Mouse (Mus musculus) thymus, postnatal 14 days (tissue): ENCODE measurements around the gene Fars2.

ENCODE experiments used
- DNase-seq: peaks from one replicate; pipeline ENCODE4 v3.0.0; 2021

The Fars2 gene

DNA sequence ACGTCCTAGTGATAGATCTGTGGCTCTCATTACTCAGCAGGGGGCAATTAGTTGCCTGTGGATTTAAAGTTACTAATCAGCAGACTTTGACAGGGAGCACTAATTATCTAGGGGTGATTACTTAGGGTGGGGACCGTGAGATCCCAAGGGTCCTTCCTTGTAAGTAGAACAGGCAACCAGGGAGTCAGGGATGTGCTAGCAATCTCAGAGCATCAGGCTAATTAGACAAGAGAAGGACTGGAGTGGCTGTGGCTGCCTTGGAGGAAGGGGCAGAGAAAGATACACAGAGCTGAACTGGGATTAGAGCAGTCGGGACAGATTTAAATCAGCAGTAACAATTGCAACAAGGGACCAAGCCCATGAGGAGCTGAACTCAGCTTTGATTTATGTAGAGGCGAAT is 471.9 kb downstream of the Fars2 start:
- DNase-seq, result no peak

GRCm38 (mm10) chr13:36592291-36592690 is 475.1 kb downstream of the Fars2 start:
- DNase-seq, result no peak

DNA sequence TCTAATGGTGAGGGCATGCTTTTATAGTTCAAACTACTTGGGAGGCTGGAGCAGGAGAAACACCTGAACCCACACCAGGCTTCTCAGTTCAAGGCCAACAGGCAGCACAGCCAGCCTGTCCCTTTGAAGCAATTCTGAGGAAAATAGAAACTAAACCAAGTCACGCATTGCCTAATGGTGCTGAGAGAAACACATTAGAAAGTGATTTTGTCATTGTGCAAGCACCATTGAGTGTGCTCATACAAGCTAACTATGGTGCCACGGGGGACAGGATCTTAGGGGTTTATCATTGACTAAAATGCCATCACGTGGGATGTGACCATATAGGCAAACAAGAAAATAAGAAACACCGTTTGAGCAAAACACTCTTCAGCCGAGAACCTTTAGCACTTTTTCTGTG is 489.5 kb downstream of the Fars2 start:
- DNase-seq, result no peak

GRCm38 (mm10) chr13:36607871-36608270 is 490.7 kb downstream of the Fars2 start:
- DNase-seq, result no peak

DNA sequence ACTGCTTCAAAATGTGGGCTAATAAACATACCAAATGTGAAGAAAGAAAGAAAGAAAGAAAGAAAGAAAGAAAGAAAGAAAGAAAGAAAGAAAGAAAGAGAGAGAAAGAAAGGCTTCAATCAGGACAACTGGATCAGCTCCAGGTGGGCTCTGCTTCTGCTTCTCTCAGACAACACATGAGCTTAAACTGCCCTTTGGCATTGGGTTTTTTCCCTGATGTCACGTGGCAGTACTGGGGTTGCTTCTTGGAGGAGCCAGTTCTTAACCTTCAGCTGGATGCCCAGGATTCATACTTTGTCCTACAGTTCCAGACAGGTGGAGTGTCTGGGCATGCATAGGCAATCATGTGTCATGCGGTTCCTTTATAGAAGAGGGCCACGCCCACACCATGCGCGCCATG is 493.2 kb downstream of the Fars2 start:
- no peak for DNase-seq

GRCm38 (mm10) chr13:36612785-36613750 is 495.9 kb downstream of the Fars2 start:
- DNase-seq, result no peak

DNA sequence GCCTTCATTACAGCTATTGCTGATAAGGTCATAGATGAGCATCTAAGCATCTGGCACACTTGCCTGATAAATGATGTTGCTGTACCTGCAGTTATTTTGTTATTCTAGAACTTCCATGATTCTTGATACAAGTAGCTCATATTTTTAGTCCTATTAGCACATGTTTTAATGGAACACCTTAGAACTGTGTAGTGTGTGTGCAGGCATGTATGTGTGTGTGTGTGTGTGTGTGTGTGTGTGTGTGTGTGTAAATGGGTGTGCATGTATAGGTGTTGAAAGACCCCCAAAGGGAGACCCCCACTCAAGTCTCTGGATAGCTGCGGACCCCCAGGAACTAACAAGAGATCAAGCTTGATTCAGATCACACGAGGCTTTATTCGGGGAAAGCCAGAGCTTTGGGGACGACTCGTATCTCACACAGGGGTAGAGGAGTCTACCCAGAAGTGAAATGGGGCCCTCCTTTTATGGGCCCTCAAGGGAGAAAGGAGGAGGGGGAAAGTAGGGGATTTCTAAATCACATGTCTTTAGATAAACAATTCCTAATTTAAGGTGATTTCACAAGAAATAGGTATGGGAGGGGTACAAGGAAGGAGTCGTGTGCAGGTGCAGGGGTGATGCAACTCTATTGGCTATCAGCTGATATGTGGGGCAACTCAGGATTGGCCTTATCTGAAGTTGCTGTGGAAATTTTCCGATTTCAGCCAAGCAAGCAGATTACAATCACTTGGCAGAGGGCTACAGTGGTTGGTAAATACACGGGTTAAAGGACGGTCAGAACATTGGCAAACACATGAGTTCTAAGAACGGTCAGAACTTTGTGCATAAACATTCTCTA is 503.5 kb downstream of the Fars2 start:
- no peak for DNase-seq

- no peak for DNase-seq
Measured at GRCm38 (mm10) chr13:36621333-36621659, 504.1 kb downstream of the Fars2 start.

DNA sequence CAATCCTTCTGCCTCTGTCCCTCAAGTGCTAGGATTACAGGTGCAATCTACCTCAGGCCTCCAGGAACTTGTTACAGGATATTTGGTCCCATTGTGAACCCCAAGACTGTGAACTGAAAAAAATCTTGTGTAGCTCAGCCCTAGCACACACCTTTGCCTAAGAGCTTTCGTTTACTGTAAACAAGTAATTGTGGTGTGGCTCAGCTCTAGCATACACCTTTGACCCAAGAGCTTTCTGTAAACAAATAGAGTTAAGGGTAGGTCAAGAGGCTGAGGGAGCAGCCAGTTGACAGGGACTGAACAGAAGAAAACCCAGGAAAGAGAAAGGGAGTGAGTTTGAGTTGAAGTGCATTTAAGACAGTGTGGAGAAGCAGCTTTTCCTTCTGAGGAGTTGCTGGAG is 506.3 kb downstream of the Fars2 start:
- no peak for DNase-seq

GRCm38 (mm10) chr13:36629154-36629553 is 511.9 kb downstream of the Fars2 start:
- DNase-seq, result no peak

DNA sequence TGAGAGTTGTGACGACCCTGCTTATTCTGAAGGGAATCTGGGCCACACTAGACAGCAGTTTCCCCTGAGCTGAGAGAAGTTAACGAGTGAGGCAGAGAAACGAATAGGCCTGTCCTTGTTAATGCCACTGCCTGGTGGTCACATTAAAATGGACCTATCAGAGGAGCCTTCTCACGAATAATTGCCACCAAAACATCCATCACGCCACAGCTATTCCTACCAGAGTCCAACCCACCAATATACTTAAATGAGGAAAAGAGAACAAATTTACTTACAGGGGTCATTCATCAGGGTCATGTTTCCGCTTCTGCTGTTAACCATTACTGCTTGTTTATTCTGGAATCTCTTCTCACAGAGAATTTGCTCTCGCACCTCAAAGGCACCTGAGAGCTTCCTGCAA is 531.0 kb downstream of the Fars2 start:
- DNase-seq, result no peak

- DNase-seq, result peak; percentile 6
Measured at GRCm38 (mm10) chr13:36654251-36654650, 537.0 kb downstream of the Fars2 start.

DNA sequence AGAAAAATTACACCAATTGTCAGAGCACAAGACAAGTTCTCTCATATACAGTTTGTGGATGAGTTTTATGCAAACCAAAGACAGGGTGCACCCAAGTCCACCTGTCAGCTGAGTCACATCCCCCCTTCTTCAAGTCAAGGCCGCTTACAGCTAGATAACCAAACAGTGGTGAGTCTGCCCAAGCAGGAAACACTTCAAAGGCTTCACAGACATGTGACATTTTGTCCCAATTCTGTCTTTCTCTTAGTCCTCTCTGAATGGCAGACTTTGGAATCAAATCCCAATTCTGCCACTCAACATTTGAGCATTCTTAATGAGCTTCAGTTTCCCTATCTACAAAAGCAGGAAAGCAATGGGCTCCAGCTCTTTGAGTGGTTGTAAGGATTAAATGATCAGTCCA is 562.1 kb downstream of the Fars2 start:
- no peak for DNase-seq

GRCm38 (mm10) chr13:36680690-36681355 is 563.6 kb downstream of the Fars2 start:
- DNase-seq, result no peak

DNA sequence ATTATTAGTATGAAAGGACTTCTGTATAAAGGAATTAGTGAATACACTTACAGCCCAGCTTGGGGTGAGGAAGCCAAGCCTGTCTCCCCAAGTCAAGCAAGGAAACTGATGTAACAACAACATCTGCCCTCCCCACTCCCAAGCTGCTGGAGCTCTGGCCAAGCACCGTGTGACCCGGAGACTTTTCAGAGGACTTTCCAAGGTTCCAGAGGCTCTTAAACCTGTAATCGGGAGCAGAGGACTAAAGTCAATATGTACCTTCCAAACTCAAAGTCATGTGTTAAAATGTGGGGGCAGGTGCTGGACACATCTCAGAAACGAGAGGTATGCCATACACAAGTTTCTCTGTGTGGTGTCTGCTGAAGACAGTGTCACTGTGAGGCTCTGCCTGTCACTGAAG is 566.4 kb downstream of the Fars2 start:
- no peak for DNase-seq

- no peak for DNase-seq
Measured at GRCm38 (mm10) chr13:36695516-36696201, 578.4 kb downstream of the Fars2 start.

DNA sequence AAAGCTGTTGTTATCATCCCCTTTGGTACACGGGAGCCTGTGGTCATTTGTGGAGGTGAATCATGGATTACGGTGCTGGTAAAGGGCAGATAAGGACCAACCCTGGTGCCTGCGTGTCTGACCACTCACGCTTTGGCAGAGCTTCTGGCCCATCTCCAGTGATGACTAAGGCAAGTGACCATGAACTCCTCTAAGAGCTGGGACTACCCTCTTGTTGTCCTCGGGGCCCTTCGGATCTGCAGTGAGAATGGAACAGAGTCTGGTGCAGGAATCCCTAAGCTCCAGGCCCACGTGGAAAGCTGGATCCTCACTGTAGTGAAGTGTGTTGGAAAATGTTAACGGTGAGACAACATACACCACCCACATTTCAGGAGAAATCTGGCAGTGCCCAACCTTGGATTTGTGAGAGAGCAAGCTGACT is 579.1 kb downstream of the Fars2 start:
- DNase-seq, result no peak

DNA sequence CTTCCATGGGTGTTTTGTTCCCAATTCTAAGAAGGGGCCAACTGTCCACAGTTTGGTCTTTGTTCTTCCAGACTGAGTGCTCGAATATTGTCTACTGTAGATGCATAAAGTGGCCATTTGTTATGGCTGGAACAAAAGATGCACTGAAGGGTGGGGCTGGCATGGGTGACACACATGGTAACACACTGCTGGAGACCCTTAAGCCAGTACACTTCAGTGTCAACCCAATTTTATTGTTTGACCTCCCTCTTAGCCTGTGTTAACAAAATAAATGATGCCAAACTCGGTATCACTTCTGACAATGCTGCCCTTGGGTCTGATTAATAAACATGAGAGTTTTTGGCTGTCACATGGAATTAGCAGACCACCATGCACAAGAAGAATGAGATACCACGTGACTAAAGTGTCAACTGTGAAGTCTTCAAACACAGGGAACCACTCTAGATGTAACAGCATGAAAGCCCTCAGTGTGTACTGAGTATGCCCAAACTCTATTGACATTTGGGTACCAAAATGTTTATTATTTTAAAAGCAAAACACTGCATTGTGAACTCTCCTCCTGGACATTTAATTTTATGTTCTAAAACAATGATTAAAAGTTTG is 590.0 kb downstream of the Fars2 start:
- DNase-seq, result no peak

- DNase-seq, result no peak
Measured at GRCm38 (mm10) chr13:36714101-36714500, 596.9 kb downstream of the Fars2 start.

- no peak for DNase-seq
Measured at GRCm38 (mm10) chr13:36716708-36717107, 599.5 kb downstream of the Fars2 start.

DNA sequence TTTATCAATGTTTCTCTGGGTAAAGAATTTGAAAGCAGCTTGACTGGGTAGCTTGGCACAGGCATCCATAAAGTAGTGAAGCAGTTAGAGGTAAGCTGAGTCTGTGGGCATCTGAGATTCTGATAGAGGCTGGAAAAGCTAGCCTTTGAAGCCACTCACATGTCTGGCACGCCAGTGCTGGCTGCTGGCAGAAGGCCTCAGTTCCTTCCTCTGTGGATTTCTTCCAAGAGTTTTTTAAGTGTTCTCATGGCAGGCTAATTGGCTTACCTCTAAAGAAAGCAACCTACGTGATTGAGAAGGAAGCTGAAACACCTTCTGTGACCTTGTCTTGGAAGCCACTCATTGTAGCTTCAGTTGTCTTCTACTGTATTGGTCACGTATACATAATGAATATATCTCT is 600.2 kb downstream of the Fars2 start:
- no peak for DNase-seq

DNA sequence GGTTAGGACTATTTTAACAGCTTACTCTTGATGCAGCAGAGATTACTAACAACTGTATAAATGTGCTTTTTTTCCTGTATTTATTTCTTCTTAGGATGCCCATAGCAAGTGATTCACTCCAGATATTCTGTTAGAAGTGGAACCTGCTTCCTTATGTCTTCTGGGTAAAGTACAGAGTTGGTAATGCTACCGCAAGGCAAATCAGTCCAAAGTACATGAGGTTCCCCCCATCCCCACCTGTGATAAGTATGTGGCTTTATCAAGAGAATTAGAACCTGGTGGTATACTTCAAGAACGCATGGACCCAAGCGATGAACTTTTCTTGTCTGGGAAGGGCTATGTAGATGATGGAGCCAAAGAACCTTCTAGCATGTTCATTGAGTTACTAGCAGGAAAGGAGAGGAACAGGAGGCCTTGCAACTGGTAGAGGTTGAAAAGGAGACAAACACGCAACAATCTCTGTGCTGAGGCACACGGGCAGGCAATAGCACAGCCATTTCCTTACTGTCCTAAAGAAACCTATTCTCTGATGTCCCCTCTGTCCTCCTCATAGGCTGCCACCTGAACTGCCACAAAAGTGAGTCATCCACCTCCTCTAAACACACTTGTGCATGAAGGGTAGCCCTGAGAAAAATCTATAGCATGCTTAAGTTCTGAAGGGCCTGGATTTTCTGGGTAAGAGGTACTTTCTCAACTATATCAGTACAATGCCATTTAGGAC is 603.2 kb downstream of the Fars2 start:
- no peak for DNase-seq
